Mouse (Mus musculus) B cell, adult 67 days (primary cell): ENCODE measurements around the gene Aasdhppt. TPM values are rescaled to one million over a fixed set of nuclear protein-coding genes. Genes with fewer than 3 reads are reported as not detected.

Source experiments
- total RNA-seq, 2 experiments: library from RNA; stranded (reverse); gene quantifications; 4 replicates each; pipeline ENCODE4 v1.2.4; 2023

The Aasdhppt gene
- 10 to 100 TPM in 1 of 2 experiments, 1 to 10 TPM in 1; 9.9 to 12.1 TPM for total RNA-seq

DNA sequence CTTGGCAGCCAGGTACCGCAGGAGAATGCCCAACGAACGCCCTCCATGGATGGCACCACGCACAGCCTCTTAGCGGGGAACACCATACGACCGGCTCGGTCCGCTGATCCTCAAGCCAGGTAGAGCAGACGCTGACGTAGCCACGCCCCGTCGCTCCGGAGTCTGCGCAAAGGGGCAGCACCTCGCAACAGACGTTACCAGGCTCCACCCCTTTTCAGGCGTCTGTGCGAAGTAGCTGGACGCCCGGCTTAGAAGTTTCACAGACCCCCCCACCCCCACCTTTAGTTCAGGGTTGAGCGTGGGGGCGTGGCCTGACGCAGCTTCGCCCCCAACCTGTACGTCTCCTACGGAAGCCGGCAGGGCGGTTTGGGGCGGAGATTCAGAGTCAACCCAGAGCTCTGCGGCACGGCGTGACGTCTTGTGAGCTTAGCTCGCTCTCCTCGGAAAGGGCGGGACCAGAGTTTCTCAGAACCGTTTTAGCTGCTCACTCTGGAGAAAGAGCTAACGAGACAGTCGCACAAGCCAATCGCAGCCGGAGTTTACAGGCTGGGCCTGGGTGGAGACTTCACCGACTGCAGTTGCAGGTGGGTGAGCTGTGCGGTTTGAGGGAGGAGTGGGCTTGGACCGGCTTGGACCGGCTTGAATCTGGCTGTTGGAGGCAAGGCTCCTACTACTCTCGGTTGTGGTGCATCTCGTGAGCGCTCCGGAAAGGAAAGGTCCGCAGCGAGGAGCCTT lies at the start of gene Aasdhppt, which contains the start of gene Kbtbd3:
TSS of gene Aasdhppt (minus strand) at position 121 of the 735 bp plus-strand sequence.
TSS of gene Kbtbd3 (plus strand) at position 483 of the 735 bp plus-strand sequence.

Other genes starting within 250 kb of the Aasdhppt start
- gene Kbtbd3, start 362 bp upstream of the Aasdhppt start, total RNA-seq: 1 to 10 TPM; 3.7 to 5.0 TPM
- 1 to 10 TPM; 6.3 to 7.6 TPM for gene Msantd4, start 67.1 kb upstream of the Aasdhppt start, total RNA-seq